Mouse (Mus musculus) layer of hippocampus, adult 11-12 months (tissue): Measurements from ENCODE around the gene Sowahb.
"Not testable (repeated sequence)": the region's sequence is repeated elsewhere in the genome, so short reads cannot be mapped to it uniquely, and the experiment has no call there.

Experiments used
- DNase-seq: peaks from one replicate; pipeline ENCODE4 v3.0.0; 2022; ENCODE audit warnings: low spot score

Sowahb gene

DNA sequence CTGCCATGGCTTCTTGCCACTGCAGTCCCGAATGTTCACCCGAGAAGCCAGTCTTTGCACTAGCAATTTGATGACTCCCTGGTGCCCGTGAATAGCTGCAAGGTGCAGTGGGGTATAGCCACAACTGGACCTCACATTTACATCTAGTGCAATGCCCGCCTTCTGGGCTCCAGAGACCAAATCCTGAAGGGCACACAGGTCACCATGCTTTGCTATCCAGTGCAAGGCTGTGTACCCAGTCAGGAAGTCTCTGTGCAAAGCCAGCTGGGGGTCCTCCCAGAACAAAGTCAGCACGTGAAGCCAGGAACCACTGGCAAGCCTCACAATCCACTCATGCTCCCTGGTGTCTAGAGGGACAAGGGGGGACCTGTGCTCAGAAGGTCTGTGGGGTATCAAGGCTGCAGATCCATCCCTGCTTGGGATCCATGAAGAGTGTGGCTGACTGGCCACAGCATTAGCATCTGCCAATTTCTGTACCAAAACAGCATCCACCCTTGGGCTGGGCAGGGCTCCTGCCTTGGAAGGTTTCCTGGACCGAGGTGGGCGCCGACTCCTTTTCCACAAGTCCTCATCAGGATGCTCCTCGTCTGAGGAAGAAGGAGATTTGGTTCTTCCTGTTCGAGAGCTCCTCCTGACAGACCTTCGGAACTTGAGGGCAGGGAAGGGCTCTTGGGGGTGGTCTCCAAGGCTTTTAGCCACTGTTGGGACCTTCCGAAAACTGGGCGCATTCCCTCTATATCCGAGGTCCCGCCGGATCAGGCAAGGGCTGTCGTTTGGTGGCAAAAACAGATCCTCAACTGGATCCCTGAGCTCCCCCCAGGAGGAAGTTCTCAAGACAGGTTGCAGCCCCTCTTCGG lies 1.8 kb downstream of the Sowahb start:
- DNase-seq, result no peak

DNA sequence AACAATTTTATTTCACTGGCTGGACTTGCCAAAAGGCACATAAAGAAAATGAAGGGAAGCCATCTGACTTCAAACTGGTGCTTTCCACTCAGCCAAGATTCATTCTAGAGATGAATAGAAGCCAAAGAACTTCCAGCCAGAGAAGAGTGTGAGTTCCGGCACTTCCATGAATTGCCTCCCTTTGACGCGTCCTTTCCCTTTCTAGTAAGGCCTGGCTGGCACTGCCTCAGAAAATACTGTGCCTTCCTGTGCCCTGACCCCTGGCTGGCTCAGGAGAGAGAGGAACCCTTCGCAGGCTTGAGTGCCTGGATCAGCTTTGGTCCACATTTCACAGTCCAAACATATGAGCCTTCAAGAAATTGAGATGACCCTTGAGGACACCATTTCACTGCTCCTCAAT lies 2.8 kb downstream of the Sowahb start:
- DNase-seq, result no peak

DNA sequence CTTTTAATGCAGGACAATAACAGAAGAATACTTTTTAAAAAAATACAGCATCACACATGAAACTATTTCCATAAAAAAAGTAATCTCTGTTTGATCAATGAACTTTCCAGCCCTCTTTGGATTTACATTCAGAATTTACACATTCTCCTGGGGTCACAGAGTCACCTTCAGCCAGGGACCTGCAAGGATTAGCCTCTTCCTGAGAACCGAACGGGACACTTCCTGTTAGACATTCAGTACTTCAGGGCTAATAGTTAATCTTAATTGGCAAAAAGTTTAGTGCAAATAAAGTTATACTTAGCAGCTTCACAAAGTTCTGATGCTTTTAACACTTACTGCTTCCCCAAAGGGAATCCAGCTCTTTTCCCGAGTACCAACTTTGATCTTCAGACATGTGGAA lies 3.5 kb downstream of the Sowahb start:
- no peak for DNase-seq

DNA sequence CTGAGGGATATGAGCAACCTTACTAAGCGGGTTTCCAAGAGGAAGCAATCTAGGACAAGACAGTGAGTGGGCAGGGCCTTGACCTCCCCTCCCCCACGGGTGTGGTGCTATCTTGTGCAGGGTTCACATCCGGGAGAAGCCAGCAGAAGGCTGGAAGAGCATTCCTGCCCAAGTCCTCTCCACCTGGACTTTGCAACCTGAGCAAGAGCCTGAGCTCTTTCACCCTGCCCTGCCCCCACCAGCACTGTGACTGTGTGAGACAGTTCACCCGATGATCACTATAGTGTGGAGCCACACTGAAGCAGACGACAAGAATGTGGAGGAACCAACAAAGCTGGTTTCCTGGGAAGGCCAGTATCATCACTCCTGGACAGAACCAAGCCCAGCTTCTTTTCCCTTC lies 4.7 kb downstream of the Sowahb start:
- no peak for DNase-seq

DNA sequence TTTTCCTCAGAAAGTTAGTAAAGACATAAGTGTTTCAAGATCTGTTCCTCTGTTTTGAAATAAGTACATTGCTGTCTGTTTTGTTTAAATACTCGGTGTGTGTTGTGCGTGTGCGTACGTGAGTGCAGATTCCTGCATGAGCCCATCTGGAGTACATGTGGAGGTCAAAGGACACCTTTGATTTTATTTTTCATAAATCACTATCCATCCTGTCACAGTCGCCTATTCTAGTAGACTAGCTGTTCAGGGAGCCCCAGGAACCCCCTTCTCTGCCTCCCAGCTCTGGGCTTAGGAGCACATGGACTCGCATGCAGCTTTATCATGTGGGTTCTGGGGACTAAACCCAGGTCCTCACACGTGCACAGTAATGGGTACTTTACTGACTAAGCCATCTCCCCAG lies 8.6 kb downstream of the Sowahb start:
- DNase-seq, result no peak

DNA sequence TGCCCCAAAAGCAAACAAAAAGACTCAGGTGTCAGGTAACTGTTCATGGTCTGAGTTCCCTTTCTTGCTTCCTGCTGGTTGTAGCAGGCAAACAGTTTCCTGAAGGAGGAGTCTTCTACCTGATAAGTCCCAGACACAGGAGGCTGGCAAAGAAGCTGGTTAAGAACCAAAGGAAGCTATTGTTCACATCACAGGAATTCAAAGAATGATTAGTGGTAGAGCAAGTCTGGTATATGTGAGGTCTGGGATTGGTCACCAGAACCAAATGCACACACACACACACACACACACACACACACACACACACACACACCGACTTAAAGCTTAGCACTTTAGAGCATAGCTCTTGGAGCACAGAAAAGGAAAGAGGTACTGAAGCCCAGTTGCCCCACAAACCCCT lies 9.5 kb downstream of the Sowahb start:
- no peak for DNase-seq

DNA sequence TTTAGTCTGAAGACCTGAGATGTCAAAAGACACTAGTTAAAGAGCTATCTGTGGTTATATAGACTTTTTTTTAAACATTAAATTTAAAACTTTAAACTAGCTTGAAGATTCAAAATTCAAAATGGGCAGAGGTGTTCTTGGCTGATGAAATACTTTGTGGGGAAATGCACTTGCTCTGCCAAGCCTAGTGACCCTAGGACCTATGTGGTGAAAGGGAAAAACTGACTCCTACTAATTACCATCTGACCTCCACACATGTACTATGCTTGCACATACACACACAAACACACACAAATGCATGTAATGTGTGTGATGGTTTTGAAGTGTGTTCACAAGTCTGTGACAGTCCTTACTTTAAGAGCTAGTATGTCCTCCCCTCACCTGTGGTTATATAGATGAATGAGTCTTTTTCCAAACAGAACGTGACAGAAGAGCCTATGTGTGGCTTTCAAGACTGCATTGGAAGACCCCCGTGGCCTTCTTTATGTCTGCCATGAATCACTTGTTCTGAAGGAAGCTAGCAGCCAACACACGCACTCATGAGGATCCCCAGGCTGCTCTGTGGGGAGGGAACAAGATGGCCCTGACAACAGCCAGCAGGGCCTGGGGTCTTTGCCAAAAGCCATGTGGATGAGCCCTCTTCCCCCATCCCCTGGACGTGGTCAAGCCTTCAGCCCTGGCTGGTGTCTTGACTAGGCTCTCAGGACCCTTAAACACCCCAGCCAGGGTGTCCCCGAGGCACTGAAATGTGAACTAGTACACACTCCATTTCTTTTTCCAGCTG lies 11.5 kb downstream of the Sowahb start:
- DNase-seq, result no peak

DNA sequence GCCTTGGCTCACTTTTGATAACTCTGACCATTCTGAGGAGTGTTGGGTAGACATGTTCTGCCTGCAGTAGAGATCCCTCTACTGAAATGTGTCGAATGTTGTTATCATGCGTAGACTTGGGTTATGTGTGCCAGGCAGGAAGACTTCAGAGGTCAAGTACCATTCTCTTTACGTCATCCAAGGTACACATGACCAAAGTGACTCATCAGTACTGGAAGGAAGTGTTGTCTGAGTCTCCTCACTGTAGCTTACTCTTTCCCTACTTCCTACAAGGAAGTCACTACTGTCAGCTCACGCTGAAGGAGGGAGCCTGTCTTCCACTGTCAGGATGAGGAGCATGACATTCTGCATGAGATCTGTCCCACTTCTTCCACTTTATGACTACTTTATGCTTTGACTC lies 12.2 kb downstream of the Sowahb start:
- no peak for DNase-seq

DNA sequence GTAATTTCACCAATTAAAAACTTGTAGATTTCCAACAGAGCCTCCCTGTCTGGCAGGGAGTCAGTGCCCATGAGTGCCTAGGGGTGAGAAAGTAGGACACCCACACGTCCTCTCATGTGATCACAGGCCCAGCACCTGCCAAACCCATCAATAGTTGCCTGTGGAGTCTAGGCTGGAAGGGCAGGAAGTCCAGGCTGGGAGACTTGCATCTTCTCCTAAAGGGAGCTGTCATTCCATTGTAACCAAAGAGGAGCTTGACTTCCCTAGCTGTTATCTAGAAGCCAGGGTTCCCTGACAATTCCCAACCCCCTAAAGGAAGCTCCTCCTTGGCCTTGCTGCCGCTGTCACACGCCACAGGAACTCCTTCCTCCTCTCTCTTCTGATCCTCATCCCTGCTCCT lies 14.0 kb downstream of the Sowahb start:
- no peak for DNase-seq

DNA sequence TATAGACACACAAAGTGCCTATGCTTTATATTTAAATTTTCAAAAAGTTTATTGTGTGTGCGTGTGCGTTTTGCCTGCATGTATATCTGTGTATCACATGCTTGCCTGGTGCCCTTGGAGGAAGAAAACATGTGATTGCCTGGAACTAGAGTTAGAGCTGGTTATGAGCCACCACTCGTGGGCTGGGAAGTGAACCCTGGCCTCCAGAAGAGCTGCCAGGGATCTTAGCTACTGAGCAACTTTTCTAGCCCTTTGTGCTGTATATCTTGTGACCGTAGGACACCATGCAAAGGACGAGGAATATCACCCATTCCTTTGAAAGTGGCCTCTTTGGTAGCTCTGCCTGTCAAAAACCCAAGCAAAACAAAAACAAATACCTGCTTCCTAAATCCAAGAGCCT lies 14.4 kb downstream of the Sowahb start:
- no peak for DNase-seq

DNA sequence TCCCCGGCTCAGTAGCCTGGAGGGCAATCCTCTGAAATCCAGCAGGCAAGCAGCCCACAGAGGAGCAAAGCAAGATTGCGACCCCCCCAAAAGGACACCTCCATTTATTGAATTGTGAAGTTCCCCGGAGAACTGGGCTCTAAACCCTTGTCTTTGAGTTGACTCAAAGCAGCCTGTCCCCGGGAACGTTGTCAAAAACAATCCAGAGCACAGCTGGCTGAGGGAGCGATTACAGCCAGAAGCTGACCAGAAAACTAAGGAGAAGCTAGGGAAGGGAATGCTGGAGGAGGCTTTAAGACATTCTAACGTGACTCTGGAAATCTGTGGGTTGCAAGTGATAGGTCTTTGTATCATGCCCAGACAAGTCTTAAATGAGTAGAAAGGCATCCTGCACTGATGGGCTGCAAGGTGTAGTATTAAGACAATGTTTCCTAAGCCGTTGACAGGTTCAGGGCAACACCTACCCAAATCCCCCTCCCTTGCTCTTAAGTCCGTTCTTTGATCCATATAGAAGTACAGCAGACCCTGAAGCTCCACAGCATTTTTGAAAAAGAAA lies 17.6 kb downstream of the Sowahb start:
- DNase-seq, result no peak

DNA sequence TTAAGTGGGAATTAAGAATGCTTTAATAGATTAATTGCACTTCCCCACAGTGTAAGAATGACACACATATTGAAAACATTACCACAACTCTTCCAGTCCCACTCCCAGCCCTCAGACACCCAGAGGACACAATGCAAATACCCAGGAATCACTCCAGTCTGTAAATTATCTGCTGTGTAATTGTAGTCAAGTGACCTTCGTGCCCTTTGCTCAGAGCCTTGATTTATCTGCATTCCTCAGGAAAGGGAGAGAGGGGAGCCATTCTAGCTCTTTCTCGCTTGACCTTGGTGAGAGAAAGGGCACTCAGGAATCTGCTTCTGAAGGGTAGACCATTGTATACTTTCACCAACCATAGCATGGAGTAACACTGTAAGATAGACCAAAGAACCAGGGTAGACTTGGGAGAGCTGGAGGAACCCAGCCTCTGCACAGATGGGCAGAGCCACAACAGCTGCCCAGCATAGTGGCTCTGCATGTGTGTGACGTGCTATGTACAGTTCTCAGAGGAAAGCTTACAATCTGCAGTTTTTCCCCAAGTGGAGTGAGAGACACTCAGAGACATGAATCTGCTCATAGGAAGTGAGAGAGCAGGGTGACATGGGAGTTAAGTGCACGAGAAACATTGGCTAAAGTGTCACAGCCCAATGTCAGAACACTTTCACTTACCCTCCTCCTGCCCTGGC lies 18.2 kb downstream of the Sowahb start:
- DNase-seq, result no peak

DNA sequence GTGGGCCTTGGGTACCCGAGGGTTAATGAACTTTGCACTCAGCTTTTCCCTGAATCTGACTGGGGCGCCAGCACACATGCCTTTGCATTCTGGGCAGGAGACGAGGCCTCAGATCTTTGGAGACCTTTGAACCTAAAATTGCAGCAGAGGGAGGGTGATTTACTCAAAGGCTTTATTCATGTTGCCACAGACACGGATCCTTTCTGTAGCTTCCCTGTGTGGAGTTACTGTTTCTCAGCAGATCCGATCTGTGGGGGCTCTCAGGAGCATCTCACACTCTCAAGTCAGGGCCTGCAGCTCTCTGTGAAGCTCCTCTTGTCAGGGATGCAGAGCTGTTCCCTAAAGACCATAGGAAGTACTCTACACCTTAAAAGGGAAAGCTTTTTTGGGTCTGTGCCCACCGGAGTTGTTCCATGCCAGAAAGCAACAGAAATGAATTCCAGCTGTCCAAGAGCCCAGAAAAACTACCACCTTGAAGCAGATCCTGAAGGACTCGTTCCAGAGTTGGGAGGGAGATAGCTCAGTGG lies 20.0 kb downstream of the Sowahb start:
- DNase-seq, result no peak

DNA sequence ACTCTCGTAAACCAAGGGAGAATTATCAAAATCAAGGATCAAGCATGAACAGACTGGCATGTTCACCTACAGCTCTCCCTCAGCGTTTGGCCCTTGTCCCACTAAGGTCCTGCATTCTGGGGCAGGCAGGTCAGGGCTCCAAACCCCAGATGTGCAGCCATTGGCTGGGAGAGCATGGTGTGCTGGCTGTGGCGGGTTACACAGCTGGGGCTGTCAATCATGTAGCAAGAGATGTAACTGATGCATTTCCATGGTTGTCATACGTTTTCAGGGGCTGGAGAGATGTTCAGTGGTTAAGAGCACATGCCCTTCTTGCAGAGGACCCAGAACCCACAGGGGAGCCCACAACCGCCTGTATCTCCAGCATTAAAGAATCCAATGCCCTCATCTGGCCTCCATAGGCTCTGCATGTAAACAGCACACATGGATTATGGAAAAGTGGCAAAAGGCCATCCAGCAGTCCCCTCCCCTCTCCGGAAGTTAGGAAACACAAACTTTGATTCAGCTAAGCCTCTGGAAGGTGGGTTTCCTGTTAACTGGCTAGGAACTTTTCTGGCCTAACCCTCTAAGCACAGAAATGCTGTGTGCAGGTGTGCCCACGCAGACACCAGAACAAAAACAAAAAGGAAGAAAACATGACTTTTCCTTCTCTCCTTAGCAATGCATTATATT lies 22.6 kb downstream of the Sowahb start:
- no peak for DNase-seq

DNA sequence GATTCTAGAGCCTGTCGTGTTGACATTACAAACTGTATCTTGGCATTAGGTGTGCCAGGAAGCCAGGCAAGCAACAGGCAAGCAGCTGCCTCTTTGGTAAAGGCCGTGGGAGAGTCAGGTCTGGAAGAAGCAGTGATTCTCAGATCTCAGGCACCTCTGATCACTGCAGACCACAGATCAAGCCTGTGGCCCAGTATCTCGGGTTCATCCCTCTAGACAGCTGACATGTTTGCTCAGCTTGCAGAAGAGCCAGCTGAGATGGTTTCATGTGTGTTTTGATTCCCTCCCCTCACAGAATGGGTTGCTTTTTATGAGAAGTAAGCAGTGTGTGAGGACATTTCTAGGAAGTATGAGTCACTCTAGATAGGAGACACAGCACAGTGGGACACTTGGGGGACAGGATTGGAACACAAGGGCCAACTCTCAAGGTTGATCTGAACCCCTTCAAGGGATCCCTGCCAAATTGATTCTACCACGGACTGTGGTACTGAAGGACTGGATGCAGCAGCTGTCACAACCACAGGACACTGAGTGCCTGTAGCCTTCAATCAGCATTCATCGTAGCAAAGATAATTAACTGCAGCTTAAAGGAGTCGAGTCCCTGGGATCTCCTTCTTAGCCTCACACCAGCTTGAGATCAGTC lies 24.7 kb downstream of the Sowahb start:
- DNase-seq, result no peak

DNA sequence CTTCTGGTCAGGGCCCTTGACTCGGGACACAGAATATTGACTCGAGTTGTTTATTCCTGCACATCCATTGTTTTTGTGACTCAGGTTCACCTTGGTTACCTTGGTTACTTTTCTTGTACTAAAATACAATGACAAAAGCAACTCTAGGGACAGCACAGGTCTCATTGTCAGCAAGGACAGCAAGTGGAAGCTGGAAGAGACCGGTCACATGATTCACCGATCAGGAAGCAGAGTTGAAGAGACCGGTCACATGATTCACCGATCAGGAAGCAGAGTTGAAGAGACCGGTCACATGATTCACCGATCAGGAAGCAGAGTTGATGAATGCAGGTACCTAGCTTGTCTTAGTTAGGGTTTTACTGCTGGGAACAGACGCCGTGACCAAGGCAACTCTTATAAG lies 25.6 kb downstream of the Sowahb start:
- not testable (repeated sequence) for DNase-seq

DNA sequence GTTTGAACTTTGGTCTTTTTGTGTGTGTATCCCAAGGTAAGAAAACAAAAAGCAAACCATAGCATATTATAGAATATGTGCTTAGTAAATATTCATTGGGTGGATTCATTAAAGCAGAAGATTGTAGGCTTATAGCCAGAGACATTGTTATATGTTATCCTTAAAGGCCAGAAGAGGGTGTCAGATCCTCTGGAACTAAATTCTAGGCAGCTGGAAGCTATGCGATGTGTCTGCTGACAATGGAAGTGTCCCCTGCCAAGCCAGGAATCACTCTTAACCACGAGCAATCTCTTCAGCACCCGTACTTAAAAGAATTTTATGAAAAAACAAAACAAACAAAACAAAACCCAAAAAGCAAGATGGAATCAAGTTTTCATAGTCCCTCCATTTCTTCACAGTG lies 27.1 kb downstream of the Sowahb start:
- no peak for DNase-seq

DNA sequence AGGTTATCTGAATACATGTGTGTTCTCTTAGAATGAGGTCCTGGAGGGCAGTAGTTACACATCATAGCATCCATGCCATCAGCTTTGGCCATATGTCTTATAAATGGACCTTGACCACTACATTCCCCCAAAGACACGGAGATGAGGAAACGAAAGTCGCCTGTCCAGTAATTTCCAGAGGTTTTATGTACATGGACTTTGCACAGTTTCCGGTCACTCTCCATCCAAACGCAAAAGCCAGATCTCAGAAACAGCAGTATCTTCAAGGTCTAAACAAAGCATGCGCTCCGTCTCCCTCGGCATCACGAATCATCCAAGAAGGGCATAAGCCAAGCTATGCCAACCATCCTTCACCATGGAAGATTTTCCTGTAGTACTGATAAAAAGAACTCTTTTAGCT lies 36.6 kb downstream of the Sowahb start:
- DNase-seq, result no peak

DNA sequence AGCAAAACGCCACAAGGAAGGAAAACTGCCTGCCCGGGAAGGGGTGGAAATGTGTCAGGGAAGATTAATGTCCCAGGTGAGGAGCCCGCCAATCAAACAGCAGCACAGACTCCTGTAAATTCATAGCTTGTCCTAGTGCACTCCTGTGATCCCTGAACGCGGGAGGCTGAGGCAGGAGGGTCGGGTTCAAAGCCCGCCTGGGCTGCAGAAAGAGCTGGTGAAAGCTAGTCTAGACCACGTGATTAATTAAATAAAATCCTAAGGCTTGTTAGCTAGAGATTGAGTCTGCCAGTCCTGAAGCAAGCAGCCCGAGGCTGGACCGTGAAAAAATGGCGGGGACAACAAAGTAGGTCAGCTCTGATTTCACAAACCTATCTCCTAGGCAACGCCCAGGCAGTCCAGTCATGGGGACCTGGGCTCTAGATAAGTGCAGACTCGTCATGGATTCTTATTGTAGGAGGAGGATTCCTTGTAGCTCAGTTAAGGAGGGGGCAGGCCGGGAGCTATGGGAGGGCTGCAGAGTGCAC lies 38.9 kb downstream of the Sowahb start:
- no peak for DNase-seq

DNA sequence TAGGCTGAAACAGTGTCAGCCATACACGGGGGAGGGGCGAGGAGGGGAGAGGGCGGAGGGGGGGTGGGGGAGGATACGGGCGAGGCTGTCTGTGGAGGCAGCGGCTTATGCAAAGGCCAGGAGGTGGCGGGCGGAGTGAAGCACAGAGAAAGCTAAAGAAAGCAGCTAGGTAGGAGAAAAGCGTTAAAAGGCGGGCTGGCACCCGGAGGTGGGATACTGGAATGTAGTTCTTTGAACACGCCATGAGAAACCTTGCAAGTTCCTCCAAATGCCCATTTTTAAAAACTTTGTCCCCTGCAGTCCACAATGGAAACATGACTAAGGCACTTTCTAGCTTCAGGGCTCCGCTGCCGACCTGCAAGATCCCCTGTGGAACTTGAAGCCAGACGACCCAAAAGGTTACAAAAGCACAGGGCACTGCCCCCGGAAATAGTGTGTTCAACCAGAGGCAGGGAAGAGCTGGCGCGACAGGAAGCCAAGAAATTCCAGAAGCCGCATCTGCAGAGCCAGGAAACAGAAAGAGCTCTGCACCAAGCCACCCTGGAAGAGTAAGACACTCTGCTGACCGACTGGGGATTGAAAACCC lies 39.5 kb downstream of the Sowahb start:
- no peak for DNase-seq

DNA sequence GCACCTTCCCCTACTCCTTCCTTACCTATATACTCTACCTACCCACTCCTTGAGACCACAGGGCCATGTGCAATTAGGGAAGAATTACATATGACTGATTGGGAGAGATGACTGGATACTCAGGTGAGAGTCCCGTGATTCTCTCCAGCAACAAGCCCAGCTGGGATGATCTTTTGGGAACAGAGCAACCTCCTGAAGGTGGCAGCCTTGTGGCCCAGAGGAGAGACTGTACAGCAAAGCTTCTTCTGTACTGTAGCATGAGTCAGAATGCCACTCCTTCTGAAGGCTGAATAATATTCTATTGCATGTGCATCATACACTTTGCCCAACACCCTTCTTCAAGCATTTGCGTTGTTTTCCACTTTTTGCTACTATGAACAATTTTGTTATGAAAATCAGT lies 42.2 kb downstream of the Sowahb start:
- no peak for DNase-seq
